ENCODE assay signal across 9 mouse cellular contexts in genomic region chr11:84181286-84181685, GRCm38 (mm10). TPM values are rescaled to one million over a fixed set of nuclear protein-coding genes. Genes with fewer than 3 reads are reported as not detected.
A peak's percentile ranks its signal among the peaks of the same experiment; 100 is the strongest.
DNase-seq lines count a peak whose midpoint lies in the region; ATAC-seq and TF ChIP-seq lines count a peak whose summit lies in the region.
"Had no signal": no experiment of that assay in that cellular context is flagged by ENCODE, and none has a peak within 500 bp of the region (broad histone marks: within the 10 kb centered on the region; RNA-seq: fewer than 3 reads in every experiment).

No protein-coding gene starts in this region.

- WGBS in forebrain, embryonic 16.5 days, result 51% methylated on average over 2 of the region's 2 CpGs
- WGBS in liver, embryonic 14.5 days (ENCODE audit: insufficient replicate concordance), result 63% methylated on average over 2 of the region's 2 CpGs

- peaks cover 15% of the 10 kb centered on the region for H3K4me1 ChIP-seq in forebrain, embryonic 16.5 days (replicated peaks; ENCODE audit: control insufficient read depth, insufficient read depth, low read length)
- peaks cover 13 to 22% of the 10 kb centered on the region in 2 experiments for H3K4me1 ChIP-seq in liver, embryonic 14.5 days (replicated peaks; ENCODE audit: control insufficient read depth in 2 of 2, insufficient read depth in 2 of 2, low read length in 1 of 2)

- no peak for TF ChIP-seq CTCF in liver, embryonic 14.5 days (IDR thresholded peaks at IDR 0.05; ENCODE audit: low read depth)
- TF ChIP-seq CTCF in gastrocnemius, adult 2 months (IDR thresholded peaks at IDR 0.05), result no peak

- no peaks in the 10 kb centered on the region for H3K36me3 ChIP-seq in forebrain, embryonic 16.5 days (ENCODE audit: control insufficient read depth, insufficient read depth)
- no peaks in the 10 kb centered on the region for H3K36me3 ChIP-seq in liver, embryonic 14.5 days (replicated peaks; ENCODE audit: control insufficient read depth, insufficient read depth, low read depth)

- peak; percentile 33 for DNase-seq in lung, postnatal 25 days (ENCODE audit: low spot score)
- no peak for DNase-seq in lung, adult 18-20 months
- no peak for DNase-seq in liver, embryonic 14.5 days (ENCODE audit: low read depth in 3 of 3, low spot score in 3 of 3)
- no peak for DNase-seq in thymus, postnatal 10 days (ENCODE audit: low spot score in 2 of 2)
- DNase-seq in gastrocnemius, adult 2 months, result no peak
- no peak for DNase-seq in spleen, adult 18-20 months
- DNase-seq: cerebellum, postnatal 10 days; kidney, adult 9 months had no signal

- ATAC-seq in forebrain, embryonic 16.5 days, result no peak
- ATAC-seq in liver, embryonic 14.5 days (ENCODE audit: insufficient read depth), result no peak

- H3K4me2 ChIP-seq in forebrain, embryonic 16.5 days (ENCODE audit: low read length), result peak overlapping the region; percentile 85; the same call in 1 of the 2 replicates
- peak overlapping the region; percentile 76 for H3K4me2 ChIP-seq in liver, embryonic 14.5 days (ENCODE audit: low read depth)

- intact Hi-C loops in gastrocnemius, adult 2 months (cut with DNase I), result no loop called here

- no peak for TF ChIP-seq EP300 in liver, embryonic 14.5 days (IDR thresholded peaks at IDR 0.05; ENCODE audit: low read depth)

- no peak overlapping the region for H3K27ac ChIP-seq in forebrain, embryonic 16.5 days (ENCODE audit: low read length)
- H3K27ac ChIP-seq in liver, embryonic 14.5 days, result no peak overlapping the region
- H3K27ac ChIP-seq in gastrocnemius, adult 2 months, result no peak overlapping the region

- H3K4me3 ChIP-seq in forebrain, embryonic 16.5 days (replicated peaks; ENCODE audit: low read length), result no peak overlapping the region
- peak overlapping the region in 1 of 2 experiments; percentile 68; a peak in 2 of 4 replicates for H3K4me3 ChIP-seq in liver, embryonic 14.5 days (ENCODE audit: insufficient read depth in 1 of 2, low read depth in 2 of 2, low read length in 2 of 2)
- H3K4me3 ChIP-seq in gastrocnemius, adult 2 months, result no peak overlapping the region

- no peaks in the 10 kb centered on the region for H3K27me3 ChIP-seq in forebrain, embryonic 16.5 days (replicated peaks; ENCODE audit: control insufficient read depth, insufficient read depth, low read length)
- no peaks in the 10 kb centered on the region for H3K27me3 ChIP-seq in liver, embryonic 14.5 days (ENCODE audit: control insufficient read depth, insufficient read depth, low read length)

- no peak overlapping the region for H3K9ac ChIP-seq in forebrain, embryonic 16.5 days (replicated peaks; ENCODE audit: low read depth, low read length)
- H3K9ac ChIP-seq in liver, embryonic 14.5 days (replicated peaks), result no peak overlapping the region

- no peaks in the 10 kb centered on the region for H3K9me3 ChIP-seq in forebrain, embryonic 16.5 days (ENCODE audit: control insufficient read depth, low read length)
- no peaks in the 10 kb centered on the region for H3K9me3 ChIP-seq in liver, embryonic 14.5 days (ENCODE audit: control insufficient read depth, low read length)

RNA-seq across cellular contexts. Expression of gene Gm11437, which starts 14.0 kb away (rescaled TPM):
- not detected in 2 replicates for polyA plus RNA-seq in forebrain, embryonic 16.5 days (2015; fragmentation: Nextera tagmentation; extraction: Ambion mirVana)
- polyA plus RNA-seq in liver, embryonic 14.5 days (2012; rRNA removed), result not detected in 2 replicates
- polyA plus RNA-seq in liver, embryonic 14.5 days (2014; fragmentation: Nextera tagmentation; extraction: Ambion mirVana), result not detected in 2 replicates
- not detected for total RNA-seq in gastrocnemius, adult 2 months (2021)

RNA-seq across cellular contexts. Expression of gene Acaca, which starts 51.8 kb away (rescaled TPM):
- polyA plus RNA-seq in forebrain, embryonic 16.5 days (2015; fragmentation: Nextera tagmentation; extraction: Ambion mirVana), result 28.9 and 29.0 TPM in 2 replicates
- 4.0 and 4.7 TPM in 2 replicates for polyA plus RNA-seq in liver, embryonic 14.5 days (2012; rRNA removed)
- polyA plus RNA-seq in liver, embryonic 14.5 days (2014; fragmentation: Nextera tagmentation; extraction: Ambion mirVana), result 6.6 and 7.0 TPM in 2 replicates
- 10 to 100 TPM; 14.9 to 22.8 TPM for total RNA-seq in gastrocnemius, adult 2 months (2021)

RNA-seq across cellular contexts. Expression of gene Tada2a, which starts 51.9 kb away (rescaled TPM):
- polyA plus RNA-seq in forebrain, embryonic 16.5 days (2015; fragmentation: Nextera tagmentation; extraction: Ambion mirVana), result 40.1 and 40.2 TPM in 2 replicates
- polyA plus RNA-seq in liver, embryonic 14.5 days (2012; rRNA removed), result 6.8 and 9.6 TPM in 2 replicates
- polyA plus RNA-seq in liver, embryonic 14.5 days (2014; fragmentation: Nextera tagmentation; extraction: Ambion mirVana), result 7.9 and 9.0 TPM in 2 replicates
- 10 to 100 TPM; 11.6 to 12.2 TPM for total RNA-seq in gastrocnemius, adult 2 months (2021)
